Mouse (Mus musculus): ENCODE measurements around the gene Kmt5a.

GRCm38 (mm10) chr5:124483655-124484396, 44.1 kb downstream of the Kmt5a start:
- TF ChIP-seq POLR2A (IDR thresholded peaks at IDR 0.05; ENCODE audit: borderline replicate concordance, control insufficient read depth, low read depth, low read length) (no peak), CTCF (IDR thresholded peaks at IDR 0.05; ENCODE audit: control insufficient read depth, insufficient read depth, low read length) (no peak)

Data from bone marrow, adult 2 months (tissue).